Mouse (Mus musculus) bone marrow macrophage, adult 2 months (primary cell): ENCODE results near the gene 1110032A03Rik.

Experiments used
- CTCF ChIP-seq: IDR thresholded peaks from 2 replicates; pipeline ENCODE4 v1.5.1; 2012; ENCODE audit warnings: low read depth, mild to moderate bottlenecking, low read length, moderate library complexity
- POLR2A ChIP-seq: IDR thresholded peaks from 2 replicates; pipeline ENCODE4 v1.6.1; 2012; ENCODE audit warnings: mild to moderate bottlenecking, low read depth, low read length, borderline replicate concordance

DNA sequence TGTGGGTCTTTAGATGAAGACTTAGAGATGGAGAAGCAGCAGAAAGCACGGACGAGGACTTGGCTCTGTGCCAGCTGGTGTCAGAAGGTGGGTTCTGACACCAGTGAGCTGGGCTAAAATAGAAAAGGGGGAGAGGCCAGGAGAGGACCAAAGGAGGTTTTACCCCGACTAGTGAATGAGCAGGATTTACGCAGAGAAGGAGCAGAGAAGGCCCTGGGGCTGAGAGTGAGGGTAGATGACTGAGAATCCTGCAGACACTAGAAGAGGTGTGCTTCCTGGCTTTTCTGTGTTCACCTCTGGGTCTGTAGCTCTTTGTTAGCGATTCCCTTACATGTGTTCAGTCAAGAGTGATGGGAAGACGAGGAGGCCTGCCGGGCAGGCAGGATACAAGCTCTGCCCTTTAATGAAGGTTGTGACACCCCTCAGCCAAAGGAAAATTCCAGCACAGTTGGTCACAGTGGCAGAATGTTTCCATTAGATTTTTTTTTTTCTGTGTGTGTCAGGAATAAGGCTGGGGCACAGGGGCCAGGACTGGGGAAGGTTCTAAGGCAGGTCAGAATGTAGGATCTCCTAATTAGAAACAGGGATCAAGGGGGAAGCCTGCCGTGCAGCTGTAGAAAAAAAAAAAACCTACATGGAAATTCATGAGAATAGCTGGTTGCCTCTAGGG is 49.3 kb downstream of the 1110032A03Rik start:
- TF ChIP-seq POLR2A (no peak), CTCF (no peak)
